Mouse (Mus musculus) liver, embryonic 12.5 days (tissue): Measurements from ENCODE around the gene Ror1. TPM values are rescaled to one million over a fixed set of nuclear protein-coding genes. Genes with fewer than 3 reads are reported as not detected.

Source experiments
- ATAC-seq: fragments of 200-750 bp; cut with Nextera tagmentation; 2 replicates; pipeline ENCODE4 v1.8.0; 2017; ENCODE audit warnings: moderate number of reproducible peaks, mild to moderate bottlenecking, moderate library complexity
- H3K27ac ChIP-seq: fragments of 300-500 bp; sonication (generic); 2 replicates; pipeline ENCODE4 v1.5.1; 2016; ENCODE audit warnings: mild to moderate bottlenecking
- H3K27me3 ChIP-seq: fragments of 300-500 bp; sonication (generic); replicated peaks from 2 replicates; pipeline ENCODE4 v1.6.1; 2016; ENCODE audit warnings: mild to moderate bottlenecking, moderate library complexity
- H3K36me3 ChIP-seq: fragments of 300-500 bp; sonication (generic); 2 replicates; pipeline ENCODE4 v1.6.1; 2016; ENCODE audit warnings: mild to moderate bottlenecking, moderate library complexity
- H3K4me1 ChIP-seq: fragments of 300-500 bp; sonication (generic); 2 replicates; pipeline ENCODE4 v1.6.1; 2016
- H3K4me2 ChIP-seq: fragments of 300-500 bp; sonication (generic); 2 replicates; pipeline ENCODE4 v1.6.1; 2016; ENCODE audit warnings: mild to moderate bottlenecking, moderate library complexity
- H3K4me3 ChIP-seq: fragments of 300-500 bp; sonication (generic); 2 replicates; pipeline ENCODE4 v1.5.1; 2016; ENCODE audit warnings: mild to moderate bottlenecking, moderate library complexity
- H3K9ac ChIP-seq: fragments of 300-500 bp; sonication (generic); 2 replicates; pipeline ENCODE4 v1.6.1; 2016; ENCODE audit warnings: mild to moderate bottlenecking, moderate library complexity
- H3K9me3 ChIP-seq: fragments of 300-500 bp; sonication (generic); replicated peaks from 2 replicates; pipeline ENCODE4 v1.6.1; 2016; ENCODE audit warnings: mild to moderate bottlenecking, moderate library complexity
- WGBS: fragments of 180-500 bp; shearing (Covaris S2); methylation state at CpG from one replicate; pipeline ENCODE4 v1.1.7; 2016; ENCODE audit not compliant: insufficient replicate concordance; 5-methylcytosine and 5-hydroxymethylcytosine counted together
- polyA plus RNA-seq: library from polyadenylated mRNA; unstranded; fragments of >200 nt; fragmentation: Nextera tagmentation; extraction: Ambion mirVana; gene quantifications from 2 replicates; pipeline ENCODE4 v1.2.1, GENCODE M21; 2016

Ror1 gene
- polyA plus RNA-seq, 1 experiment from 2014 or later: 1.4 TPM

GRCm38 (mm10) chr4:100248273-100248672 lies 152.7 kb downstream of the Ror1 start:
- no peaks in the 10 kb centered on the region for H3K36me3 ChIP-seq
- no peak for ATAC-seq
- no peaks in the 10 kb centered on the region for H3K27me3 ChIP-seq
- H3K4me3 ChIP-seq: no peak overlapping the region
- H3K9me3 ChIP-seq: no peaks in the 10 kb centered on the region
- H3K4me2 ChIP-seq: no peak overlapping the region
- H3K9ac ChIP-seq: no peak overlapping the region
- no peak overlapping the region for H3K27ac ChIP-seq
- no peaks in the 10 kb centered on the region for H3K4me1 ChIP-seq
- 49% methylated on average over 2 of the region's 2 CpGs for WGBS

- H3K4me1 ChIP-seq: no peaks in the 10 kb centered on the region
- ATAC-seq: no peak
- 50% methylated on average over 2 of the region's 2 CpGs for WGBS
- no peaks in the 10 kb centered on the region for H3K36me3 ChIP-seq
- no peak overlapping the region for H3K4me3 ChIP-seq
- no peak overlapping the region for H3K4me2 ChIP-seq
- no peak overlapping the region for H3K9ac ChIP-seq
- H3K9me3 ChIP-seq: no peaks in the 10 kb centered on the region
- H3K27ac ChIP-seq: no peak overlapping the region
- no peaks in the 10 kb centered on the region for H3K27me3 ChIP-seq
Observed at GRCm38 (mm10) chr4:100251270-100251669, 155.7 kb downstream of the Ror1 start.

GRCm38 (mm10) chr4:100252050-100252449 lies 156.5 kb downstream of the Ror1 start:
- H3K4me1 ChIP-seq: no peaks in the 10 kb centered on the region
- no peaks in the 10 kb centered on the region for H3K27me3 ChIP-seq
- no peak overlapping the region for H3K4me3 ChIP-seq
- no peaks in the 10 kb centered on the region for H3K36me3 ChIP-seq
- H3K27ac ChIP-seq: no peak overlapping the region
- no peak overlapping the region for H3K9ac ChIP-seq
- H3K4me2 ChIP-seq: no peak overlapping the region
- H3K9me3 ChIP-seq: no peaks in the 10 kb centered on the region
- no peak for ATAC-seq
- 25% methylated on average over 1 of the region's 1 CpGs for WGBS

GRCm38 (mm10) chr4:100252646-100253045 lies 157.1 kb downstream of the Ror1 start:
- 72% methylated on average over 10 of the region's 10 CpGs for WGBS
- Histone ChIP-seq H3K27me3 (no peaks in the 10 kb centered on the region), H3K4me1 (no peaks in the 10 kb centered on the region), H3K36me3 (no peaks in the 10 kb centered on the region), H3K4me2 (no peak overlapping the region), H3K27ac (no peak overlapping the region), H3K4me3 (no peak overlapping the region), H3K9me3 (no peaks in the 10 kb centered on the region), H3K9ac (no peak overlapping the region)
- no peak for ATAC-seq

- Histone ChIP-seq H3K27me3 (no peaks in the 10 kb centered on the region), H3K27ac (no peak overlapping the region), H3K4me1 (no peaks in the 10 kb centered on the region), H3K9ac (no peak overlapping the region), H3K9me3 (no peaks in the 10 kb centered on the region), H3K4me2 (no peak overlapping the region), H3K36me3 (no peaks in the 10 kb centered on the region), H3K4me3 (no peak overlapping the region)
- no peak for ATAC-seq
- WGBS: 75% methylated on average over 9 of the region's 9 CpGs
Observed at GRCm38 (mm10) chr4:100253401-100253800, 157.8 kb downstream of the Ror1 start.

- Histone ChIP-seq H3K4me1 (no peaks in the 10 kb centered on the region), H3K4me2 (no peak overlapping the region), H3K9me3 (no peaks in the 10 kb centered on the region), H3K4me3 (no peak overlapping the region), H3K27me3 (no peaks in the 10 kb centered on the region), H3K9ac (no peak overlapping the region), H3K27ac (no peak overlapping the region), H3K36me3 (no peaks in the 10 kb centered on the region)
- WGBS: 74% methylated on average over 7 of the region's 7 CpGs
- no peak for ATAC-seq
Observed at GRCm38 (mm10) chr4:100253831-100254230, 158.2 kb downstream of the Ror1 start.

GRCm38 (mm10) chr4:100258462-100258861 lies 162.9 kb downstream of the Ror1 start:
- Histone ChIP-seq H3K4me2 (no peak overlapping the region), H3K9ac (no peak overlapping the region), H3K4me3 (no peak overlapping the region), H3K27ac (no peak overlapping the region), H3K27me3 (no peaks in the 10 kb centered on the region), H3K9me3 (no peaks in the 10 kb centered on the region), H3K36me3 (no peaks in the 10 kb centered on the region), H3K4me1 (no peaks in the 10 kb centered on the region)
- 55% methylated on average over 5 of the region's 5 CpGs for WGBS
- ATAC-seq: no peak

- Histone ChIP-seq H3K4me3 (no peak overlapping the region), H3K27ac (no peak overlapping the region), H3K4me1 (no peaks in the 10 kb centered on the region), H3K4me2 (no peak overlapping the region), H3K36me3 (no peaks in the 10 kb centered on the region), H3K9ac (no peak overlapping the region), H3K9me3 (no peaks in the 10 kb centered on the region), H3K27me3 (no peaks in the 10 kb centered on the region)
- no peak for ATAC-seq
- WGBS: 65% methylated on average over 1 of the region's 1 CpGs
Observed at GRCm38 (mm10) chr4:100263917-100264316, 168.3 kb downstream of the Ror1 start.

GRCm38 (mm10) chr4:100271059-100271735 lies 175.6 kb downstream of the Ror1 start:
- H3K36me3 ChIP-seq: no peaks in the 10 kb centered on the region
- H3K4me3 ChIP-seq: no peak overlapping the region
- no peak overlapping the region for H3K27ac ChIP-seq
- WGBS: 32% methylated on average over 10 of the region's 10 CpGs
- no peaks in the 10 kb centered on the region for H3K27me3 ChIP-seq
- ATAC-seq: no peak
- 0 out of 2 replicates have a peak, but pooled peaks cover 4% of the 10 kb centered on the region for H3K4me1 ChIP-seq
- no peaks in the 10 kb centered on the region for H3K9me3 ChIP-seq
- no peak overlapping the region for H3K4me2 ChIP-seq
- H3K9ac ChIP-seq: no peak overlapping the region

- no peaks in the 10 kb centered on the region for H3K27me3 ChIP-seq
- no peak overlapping the region for H3K9ac ChIP-seq
- WGBS: 53% methylated on average over 6 of the region's 6 CpGs
- H3K4me1 ChIP-seq: 0 out of 2 replicates have a peak, but pooled peaks cover 4% of the 10 kb centered on the region
- no peaks in the 10 kb centered on the region for H3K36me3 ChIP-seq
- H3K27ac ChIP-seq: no peak overlapping the region
- no peaks in the 10 kb centered on the region for H3K9me3 ChIP-seq
- H3K4me3 ChIP-seq: no peak overlapping the region
- ATAC-seq: no peak
- H3K4me2 ChIP-seq: no peak overlapping the region
Observed at GRCm38 (mm10) chr4:100271736-100272127, 176.1 kb downstream of the Ror1 start.

- H3K27me3 ChIP-seq: no peaks in the 10 kb centered on the region
- no peak overlapping the region for H3K4me3 ChIP-seq
- no peak overlapping the region for H3K27ac ChIP-seq
- WGBS: 54% methylated on average over 3 of the region's 3 CpGs
- H3K9me3 ChIP-seq: no peaks in the 10 kb centered on the region
- H3K36me3 ChIP-seq: no peaks in the 10 kb centered on the region
- no peak overlapping the region for H3K9ac ChIP-seq
- H3K4me2 ChIP-seq: no peak overlapping the region
- H3K4me1 ChIP-seq: 0 out of 2 replicates have a peak, but pooled peaks cover 4% of the 10 kb centered on the region
- ATAC-seq: no peak
Observed at GRCm38 (mm10) chr4:100273356-100273755, 177.8 kb downstream of the Ror1 start.

GRCm38 (mm10) chr4:100273807-100274480 lies 178.4 kb downstream of the Ror1 start:
- Histone ChIP-seq H3K27ac (no peak overlapping the region), H3K27me3 (no peaks in the 10 kb centered on the region), H3K4me3 (no peak overlapping the region), H3K9me3 (no peaks in the 10 kb centered on the region), H3K9ac (no peak overlapping the region), H3K36me3 (no peaks in the 10 kb centered on the region), H3K4me2 (no peak overlapping the region), H3K4me1 (0 out of 2 replicates have a peak, but pooled peaks cover 4% of the 10 kb centered on the region)
- no peak for ATAC-seq
- WGBS: 60% methylated on average over 4 of the region's 4 CpGs
